Mouse (Mus musculus) lung, postnatal 0 days (tissue): ENCODE data around the gene Hip1.

Source experiments
- CTCF ChIP-seq: IDR thresholded peaks from 2 replicates; pipeline ENCODE4 v1.5.1; 2016; ENCODE audit warnings: antibody characterized with exemption, mild to moderate bottlenecking
- EP300 ChIP-seq: IDR thresholded peaks from 2 replicates; pipeline ENCODE4 v1.6.1; 2016; ENCODE audit warnings: antibody characterized with exemption, mild to moderate bottlenecking, control low read depth

GRCm38 (mm10) chr5:135460152-135460832 is 84.6 kb downstream of the Hip1 start:
- TF ChIP-seq CTCF = no peak
- peak; percentile 62 for TF ChIP-seq EP300
